Mouse (Mus musculus): Measurements from ENCODE around the gene Rbm17. TPM values are rescaled to one million over a fixed set of nuclear protein-coding genes. Genes with fewer than 3 reads are reported as not detected.
"Not testable (repeated sequence)": the region's sequence is repeated elsewhere in the genome, so short reads cannot be mapped to it uniquely, and the experiment has no call there.

The Rbm17 gene
- polyA plus RNA-seq, 1 experiment = 44.8 TPM

DNA sequence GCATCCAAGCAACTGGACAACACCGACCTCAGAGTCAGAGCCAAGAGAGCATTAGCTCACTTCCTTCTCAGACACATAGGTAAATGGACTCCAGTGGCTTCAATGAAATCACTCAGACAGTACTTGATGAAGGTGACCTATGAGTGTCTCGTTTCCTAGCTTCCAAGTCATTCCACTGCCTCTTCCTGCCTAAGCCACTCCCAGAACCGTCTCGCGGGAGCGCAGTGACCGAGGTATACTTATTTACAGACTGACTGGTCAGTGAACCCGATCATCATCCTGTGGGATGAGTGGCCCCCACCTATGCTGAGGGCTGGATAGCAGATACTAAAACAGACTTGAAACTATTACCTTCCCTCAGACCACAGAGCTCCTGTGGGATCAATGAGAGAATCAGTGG is 57.9 kb downstream of the Rbm17 start:
- TF ChIP-seq CTCF (IDR thresholded peaks at IDR 0.05; ENCODE audit: control insufficient read depth, insufficient read depth, insufficient replicate concordance, low read depth, low read length) = no peak
- TF ChIP-seq POLR2A (IDR thresholded peaks at IDR 0.05; ENCODE audit: control insufficient read depth, low read depth, low read length) = no peak
- Histone ChIP-seq H3K27ac (ENCODE audit: control insufficient read depth, insufficient read depth, low read depth, low read length) (no peak overlapping the region; the same call in 1 of the 2 replicates), H3K4me3 (ENCODE audit: control insufficient read depth, low read depth, low read length) (no peak overlapping the region), H3K4me1 (ENCODE audit: control insufficient read depth, insufficient read depth, low read length) (no peaks in the 10 kb centered on the region), H3K36me3 (ENCODE audit: control insufficient read depth, insufficient read depth, low read length) (no peaks in the 10 kb centered on the region), H3K27me3 (ENCODE audit: control insufficient read depth, insufficient read depth, low read length) (no peaks in the 10 kb centered on the region)

DNA sequence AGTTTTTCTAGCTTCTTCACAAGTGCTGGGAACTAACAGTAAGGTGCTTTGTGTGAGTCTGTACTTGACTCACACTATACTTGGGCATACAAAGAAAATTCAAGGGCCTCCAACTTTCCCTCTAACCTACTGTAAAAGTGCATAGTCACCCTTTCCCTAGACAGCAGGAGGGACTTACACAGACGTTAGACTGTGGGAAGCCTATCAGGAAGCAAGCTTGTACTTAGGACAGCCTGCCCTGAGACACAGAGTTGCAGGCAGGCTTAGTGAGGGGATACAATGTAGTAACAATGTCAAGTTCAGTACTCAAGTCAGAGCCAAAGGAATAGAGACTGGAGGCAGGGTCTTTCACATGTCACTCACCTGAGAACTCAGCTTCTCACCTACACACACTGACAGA is 58.6 kb downstream of the Rbm17 start:
- TF ChIP-seq POLR2A (IDR thresholded peaks at IDR 0.05; ENCODE audit: control insufficient read depth, low read depth, low read length) = no peak
- TF ChIP-seq CTCF (IDR thresholded peaks at IDR 0.05; ENCODE audit: control insufficient read depth, insufficient read depth, insufficient replicate concordance, low read depth, low read length) = no peak
- H3K4me1 ChIP-seq (ENCODE audit: control insufficient read depth, insufficient read depth, low read length) = no peaks in the 10 kb centered on the region
- H3K4me3 ChIP-seq (ENCODE audit: control insufficient read depth, low read depth, low read length) = no peak overlapping the region
- H3K27ac ChIP-seq (ENCODE audit: control insufficient read depth, insufficient read depth, low read depth, low read length) = no peak overlapping the region
- no peaks in the 10 kb centered on the region for H3K36me3 ChIP-seq (ENCODE audit: control insufficient read depth, insufficient read depth, low read length)
- H3K27me3 ChIP-seq (ENCODE audit: control insufficient read depth, insufficient read depth, low read length) = no peaks in the 10 kb centered on the region

GRCm38 (mm10) chr2:11544342-11544741 is 59.6 kb downstream of the Rbm17 start:
- H3K36me3 ChIP-seq (ENCODE audit: control insufficient read depth, insufficient read depth, low read length) = no peaks in the 10 kb centered on the region
- no peak overlapping the region for H3K27ac ChIP-seq (ENCODE audit: control insufficient read depth, insufficient read depth, low read depth, low read length)
- H3K27me3 ChIP-seq (ENCODE audit: control insufficient read depth, insufficient read depth, low read length) = no peaks in the 10 kb centered on the region
- TF ChIP-seq POLR2A (IDR thresholded peaks at IDR 0.05; ENCODE audit: control insufficient read depth, low read depth, low read length) (no peak), CTCF (IDR thresholded peaks at IDR 0.05; ENCODE audit: control insufficient read depth, insufficient read depth, insufficient replicate concordance, low read depth, low read length) (no peak)
- no peaks in the 10 kb centered on the region for H3K4me1 ChIP-seq (ENCODE audit: control insufficient read depth, insufficient read depth, low read length)
- no peak overlapping the region for H3K4me3 ChIP-seq (ENCODE audit: control insufficient read depth, low read depth, low read length)

DNA sequence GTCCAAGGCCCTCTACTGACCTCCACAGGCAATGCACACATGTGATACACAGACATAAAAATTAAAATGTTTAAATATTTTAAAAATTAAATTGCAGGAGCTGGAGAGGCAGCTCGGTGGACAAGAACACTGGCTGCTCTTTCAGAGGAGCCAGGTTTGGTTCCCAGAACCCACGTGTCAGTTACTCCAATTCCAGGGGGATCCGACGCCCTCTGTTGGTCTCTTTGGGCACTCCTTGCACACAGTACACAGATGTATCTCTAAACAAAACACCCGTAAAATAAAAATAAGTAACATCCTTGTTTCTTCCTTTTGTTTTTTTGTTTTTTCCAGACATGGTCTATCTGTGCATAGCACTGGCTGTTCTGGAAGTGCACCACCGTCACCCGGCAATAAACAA is 60.8 kb downstream of the Rbm17 start:
- H3K27ac ChIP-seq (ENCODE audit: control insufficient read depth, insufficient read depth, low read depth, low read length) = no peak overlapping the region
- H3K36me3 ChIP-seq (ENCODE audit: control insufficient read depth, insufficient read depth, low read length) = no peaks in the 10 kb centered on the region
- H3K4me3 ChIP-seq (ENCODE audit: control insufficient read depth, low read depth, low read length) = no peak overlapping the region
- H3K27me3 ChIP-seq (ENCODE audit: control insufficient read depth, insufficient read depth, low read length) = no peaks in the 10 kb centered on the region
- no peaks in the 10 kb centered on the region for H3K4me1 ChIP-seq (ENCODE audit: control insufficient read depth, insufficient read depth, low read length)
- TF ChIP-seq CTCF (IDR thresholded peaks at IDR 0.05; ENCODE audit: control insufficient read depth, insufficient read depth, insufficient replicate concordance, low read depth, low read length) (no peak), POLR2A (IDR thresholded peaks at IDR 0.05; ENCODE audit: control insufficient read depth, low read depth, low read length) (no peak)

DNA sequence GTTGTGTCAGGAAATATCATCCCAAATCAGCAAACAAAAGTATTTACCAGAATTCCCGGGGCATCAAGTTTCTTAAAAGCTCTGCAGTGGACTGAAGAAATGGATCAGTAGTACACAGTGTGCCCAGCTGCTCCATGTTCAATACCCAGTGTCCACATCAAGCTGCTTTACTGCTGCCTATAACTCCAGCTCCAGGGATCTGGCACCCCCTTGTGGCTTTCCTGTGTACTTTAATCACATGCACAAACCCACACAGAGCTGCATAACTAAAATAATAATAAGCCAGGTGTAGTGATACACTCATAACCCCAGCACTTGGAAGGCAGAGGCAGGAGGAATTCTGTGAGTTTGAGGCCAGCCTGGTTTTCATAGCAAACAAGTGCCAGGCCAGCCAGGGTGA is 61.3 kb downstream of the Rbm17 start:
- Histone ChIP-seq H3K27ac (ENCODE audit: control insufficient read depth, insufficient read depth, low read depth, low read length) (no peak overlapping the region), H3K27me3 (ENCODE audit: control insufficient read depth, insufficient read depth, low read length) (no peaks in the 10 kb centered on the region), H3K4me3 (ENCODE audit: control insufficient read depth, low read depth, low read length) (no peak overlapping the region), H3K36me3 (ENCODE audit: control insufficient read depth, insufficient read depth, low read length) (no peaks in the 10 kb centered on the region), H3K4me1 (ENCODE audit: control insufficient read depth, insufficient read depth, low read length) (no peaks in the 10 kb centered on the region)
- TF ChIP-seq CTCF (IDR thresholded peaks at IDR 0.05; ENCODE audit: control insufficient read depth, insufficient read depth, insufficient replicate concordance, low read depth, low read length) (no peak), POLR2A (IDR thresholded peaks at IDR 0.05; ENCODE audit: control insufficient read depth, low read depth, low read length) (no peak)

DNA sequence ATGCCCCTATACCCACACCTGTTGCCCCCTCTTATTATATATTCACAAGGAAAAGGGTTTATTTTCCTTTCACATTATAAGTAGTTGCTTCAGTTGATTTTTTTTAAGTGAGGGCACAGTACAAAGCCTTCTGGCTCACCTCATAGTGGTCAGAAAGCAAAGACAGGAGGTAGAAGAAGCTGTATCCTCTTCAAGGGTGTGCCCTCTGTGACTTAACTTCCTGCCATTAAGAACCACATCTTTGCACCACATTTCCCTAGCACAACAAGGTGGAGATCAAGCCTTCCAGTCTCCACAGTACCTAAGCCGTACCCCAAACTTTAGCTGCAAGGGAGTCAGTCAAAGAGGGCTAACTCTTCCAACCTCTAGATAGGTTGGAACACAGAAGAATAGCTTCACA is 61.8 kb downstream of the Rbm17 start:
- H3K27ac ChIP-seq (ENCODE audit: control insufficient read depth, insufficient read depth, low read depth, low read length) = no peak overlapping the region
- no peaks in the 10 kb centered on the region for H3K27me3 ChIP-seq (ENCODE audit: control insufficient read depth, insufficient read depth, low read length)
- TF ChIP-seq POLR2A (IDR thresholded peaks at IDR 0.05; ENCODE audit: control insufficient read depth, low read depth, low read length) (no peak), CTCF (IDR thresholded peaks at IDR 0.05; ENCODE audit: control insufficient read depth, insufficient read depth, insufficient replicate concordance, low read depth, low read length) (no peak)
- no peaks in the 10 kb centered on the region for H3K36me3 ChIP-seq (ENCODE audit: control insufficient read depth, insufficient read depth, low read length)
- H3K4me1 ChIP-seq (ENCODE audit: control insufficient read depth, insufficient read depth, low read length) = no peaks in the 10 kb centered on the region
- H3K4me3 ChIP-seq (ENCODE audit: control insufficient read depth, low read depth, low read length) = no peak overlapping the region

GRCm38 (mm10) chr2:11541528-11541927 is 62.4 kb downstream of the Rbm17 start:
- not testable (repeated sequence) for H3K4me3 ChIP-seq (ENCODE audit: control insufficient read depth, low read depth, low read length); H3K27ac ChIP-seq (ENCODE audit: control insufficient read depth, insufficient read depth, low read depth, low read length); H3K36me3 ChIP-seq (ENCODE audit: control insufficient read depth, insufficient read depth, low read length); H3K27me3 ChIP-seq (ENCODE audit: control insufficient read depth, insufficient read depth, low read length); H3K4me1 ChIP-seq (ENCODE audit: control insufficient read depth, insufficient read depth, low read length)

GRCm38 (mm10) chr2:11535966-11536365 is 68.0 kb downstream of the Rbm17 start:
- Histone ChIP-seq H3K4me3 (ENCODE audit: control insufficient read depth, low read depth, low read length) (peak overlapping the region; percentile 76), H3K4me1 (ENCODE audit: control insufficient read depth, insufficient read depth, low read length) (peaks cover 4% of the 10 kb centered on the region), H3K27ac (ENCODE audit: control insufficient read depth, insufficient read depth, low read depth, low read length) (peak overlapping the region; percentile 82; the same call in 1 of the 2 replicates), H3K27me3 (ENCODE audit: control insufficient read depth, insufficient read depth, low read length) (no peaks in the 10 kb centered on the region), H3K36me3 (ENCODE audit: control insufficient read depth, insufficient read depth, low read length) (no peaks in the 10 kb centered on the region)
- TF ChIP-seq POLR2A (IDR thresholded peaks at IDR 0.05; ENCODE audit: control insufficient read depth, low read depth, low read length) (no peak), CTCF (IDR thresholded peaks at IDR 0.05; ENCODE audit: control insufficient read depth, insufficient read depth, insufficient replicate concordance, low read depth, low read length) (no peak)

Other genes with a start within 250 kb of the Rbm17 start
- 43.5 and 45.7 TPM in 2 replicates for gene Pfkfb3, start 50.1 kb downstream of the Rbm17 start, polyA plus RNA-seq (2012; rRNA removed)
- gene Gm17490, start 22.1 kb upstream of the Rbm17 start, polyA plus RNA-seq (2012; rRNA removed) = not detected in 2 replicates
- gene Il2ra, start 38.7 kb upstream of the Rbm17 start, polyA plus RNA-seq (2012; rRNA removed) = 0.06 and 0.10 TPM in 2 replicates
- 3.8 and 4.0 TPM in 2 replicates for gene Il15ra, start 101.1 kb upstream of the Rbm17 start, polyA plus RNA-seq (2012; rRNA removed)
- gene Fbh1, start 173.4 kb upstream of the Rbm17 start, polyA plus RNA-seq (2012; rRNA removed) = 12.0 and 12.6 TPM in 2 replicates
- gene Ankrd16, start 173.7 kb upstream of the Rbm17 start, polyA plus RNA-seq (2012; rRNA removed) = 22.2 and 23.7 TPM in 2 replicates

Measured in testis, adult 2 months (tissue).